In genomic region chr1:189887518-189887917, GRCm38 (mm10) we compare ENCODE assay signal across 7 mouse cellular contexts. TPM values are rescaled to one million over a fixed set of nuclear protein-coding genes. Genes with fewer than 3 reads are reported as not detected.
A peak's percentile ranks its signal among the peaks of the same experiment; 100 is the strongest.
DNase-seq lines count a peak whose midpoint lies in the region; ATAC-seq lines count a peak whose summit lies in the region.

No protein-coding gene starts in this region.

- 28% methylated on average over 7 of the region's 7 CpGs for WGBS in forebrain, embryonic 12.5 days

- peaks cover 14% of the 10 kb centered on the region for H3K27me3 ChIP-seq in forebrain, embryonic 12.5 days

- H3K9ac ChIP-seq in forebrain, embryonic 12.5 days: no peak overlapping the region

- H3K4me3 ChIP-seq in forebrain, embryonic 12.5 days (replicated peaks): no peak overlapping the region

- peak; percentile 68 for ATAC-seq in forebrain, embryonic 12.5 days (ENCODE audit: low FRiP score)
- peak; percentile 78 to 88 for ATAC-seq in hematopoietic stem cell, adult 5-6 weeks (replicated peaks in 1 of 2; ENCODE audit: insufficient read depth in 1 of 2, low FRiP score in 2 of 2, low TSS enrichment in 1 of 2, low read depth in 1 of 2, poor library complexity in 2 of 2, severe bottlenecking in 2 of 2)

- no peaks in the 10 kb centered on the region for H3K9me3 ChIP-seq in forebrain, embryonic 12.5 days

- H3K36me3 ChIP-seq in forebrain, embryonic 12.5 days (replicated peaks): no peaks in the 10 kb centered on the region

- H3K4me2 ChIP-seq in forebrain, embryonic 12.5 days: no peak overlapping the region

- no peak overlapping the region for H3K27ac ChIP-seq in forebrain, embryonic 12.5 days

- H3K4me1 ChIP-seq in forebrain, embryonic 12.5 days: peaks cover 22% of the 10 kb centered on the region

- DNase-seq in NIH3T3 (ENCODE audit: low read depth): peak; percentile 85
- DNase-seq in c-Kit-positive CD71-negative TER-119-negative erythroid progenitor cells, embryonic 14.5 days (ENCODE audit: low read depth): peak; percentile 41
- DNase-seq in layer of hippocampus, postnatal 10 days (ENCODE audit: low spot score in 2 of 2): peak; percentile 58 to 75
- peak; percentile 63 to 74 for DNase-seq in lung, postnatal 4 days
- peak; percentile 61 for DNase-seq in right cerebral cortex, postnatal 14 days

RNA-seq across cellular contexts. Expression of gene Smyd2, which starts 34.6 kb away (rescaled TPM):
- polyA plus RNA-seq in forebrain, embryonic 12.5 days (2016; fragmentation: Nextera tagmentation; extraction: Ambion mirVana): 38.0 and 42.7 TPM in 2 replicates
- total RNA-seq in hematopoietic stem cell, adult 5-6 weeks (2017): 138 and 156 TPM in 2 replicates
- 10 to 100 TPM; 98.7 to 99.2 TPM for total RNA-seq in layer of hippocampus, postnatal 10 days (2021)
